Mouse (Mus musculus) gastrocnemius, postnatal 25 days (tissue): Measurements from ENCODE around the gene Kmt5a. TPM values are rescaled to one million over a fixed set of nuclear protein-coding genes. Genes with fewer than 3 reads are reported as not detected.
"Not testable (repeated sequence)": the region's sequence is repeated elsewhere in the genome, so short reads cannot be mapped to it uniquely, and the experiment has no call there.

Source experiments
- DNase-seq: peaks from one replicate; pipeline ENCODE4 v3.0.0; 2022
- total RNA-seq, 2 experiments: library from RNA; stranded (reverse); gene quantifications; 1 replicate in 1 of 2; 2 replicates in 1 of 2; pipeline ENCODE4 v1.2.3; 2021

The Kmt5a gene
- total RNA-seq, 2 experiments from 2014 or later: 107 to 134 TPM

DNA sequence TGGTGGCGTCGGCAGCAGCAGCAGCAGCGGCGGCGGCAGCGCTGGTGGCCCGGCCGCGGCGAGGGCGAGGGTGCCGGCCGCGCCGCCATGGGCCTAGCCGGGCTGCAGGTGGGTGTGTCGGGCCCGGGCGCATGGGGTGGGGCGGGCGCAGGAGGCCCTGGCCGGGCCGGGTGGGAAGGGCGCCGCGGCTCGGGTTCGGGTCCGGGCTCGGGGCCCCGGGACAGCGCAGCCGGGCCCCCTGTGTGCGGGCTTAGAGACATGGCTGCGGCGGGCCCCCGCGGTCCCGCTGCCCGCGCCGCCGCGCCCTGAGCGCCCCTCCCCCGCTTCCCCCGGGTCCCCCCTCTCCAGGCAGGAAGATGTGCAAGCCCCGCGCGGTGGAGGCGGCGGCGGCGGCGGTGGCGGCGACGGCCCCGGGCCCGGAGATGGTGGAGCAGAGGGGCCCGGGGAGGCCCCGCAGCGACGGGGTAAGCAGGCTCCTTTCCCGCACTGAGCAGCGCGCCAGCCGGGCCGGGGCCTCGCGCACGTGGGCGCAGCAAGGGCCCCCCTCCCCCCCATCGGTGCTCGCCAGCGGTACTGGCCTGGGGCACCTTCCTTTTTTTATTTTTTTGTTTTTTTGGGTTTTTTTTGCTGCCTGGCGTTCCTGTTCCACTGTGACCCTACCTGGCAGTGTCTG, 6.0 kb downstream of the Kmt5a start:
- DNase-seq: peak; percentile 57

DNA sequence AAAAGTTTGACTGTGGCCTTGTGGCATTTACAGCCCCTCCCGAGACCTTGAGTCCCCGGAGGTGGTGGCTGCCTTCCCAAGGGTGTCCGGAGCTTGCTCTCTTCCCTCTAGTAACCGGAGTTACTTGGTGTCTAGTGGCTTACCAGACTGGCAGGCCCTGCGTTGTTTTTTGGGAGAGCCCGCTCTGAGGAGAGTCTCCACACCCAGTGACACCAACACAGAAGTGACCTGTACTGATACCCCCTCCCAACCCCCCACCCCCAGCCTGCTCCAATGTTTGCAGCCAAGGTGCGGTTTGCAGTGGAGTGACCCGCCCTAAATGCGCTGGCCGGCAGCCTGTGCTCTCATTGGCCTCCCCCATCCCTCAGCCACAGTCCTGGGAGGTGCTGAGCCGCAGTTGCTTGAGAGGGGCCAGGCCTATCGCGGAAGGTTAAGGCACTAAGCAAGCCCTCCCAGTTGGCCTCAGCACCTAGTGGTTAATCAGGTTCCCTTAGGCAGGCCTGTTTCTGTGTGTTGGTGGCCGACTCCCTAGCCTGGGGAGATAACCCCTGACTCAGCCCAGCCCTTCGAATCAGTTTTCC, 6.7 kb downstream of the Kmt5a start:
- DNase-seq: peak; percentile 78

GRCm38 (mm10) chr5:124449494-124449893, 9.8 kb downstream of the Kmt5a start:
- DNase-seq: no peak

- DNase-seq: no peak
Observed at GRCm38 (mm10) chr5:124450051-124450450, 10.3 kb downstream of the Kmt5a start.

GRCm38 (mm10) chr5:124450641-124451340, 11.1 kb downstream of the Kmt5a start:
- no peak for DNase-seq

GRCm38 (mm10) chr5:124452494-124453228, 12.9 kb downstream of the Kmt5a start:
- DNase-seq: no peak

- no peak for DNase-seq
Observed at GRCm38 (mm10) chr5:124453339-124454081, 13.8 kb downstream of the Kmt5a start.

DNA sequence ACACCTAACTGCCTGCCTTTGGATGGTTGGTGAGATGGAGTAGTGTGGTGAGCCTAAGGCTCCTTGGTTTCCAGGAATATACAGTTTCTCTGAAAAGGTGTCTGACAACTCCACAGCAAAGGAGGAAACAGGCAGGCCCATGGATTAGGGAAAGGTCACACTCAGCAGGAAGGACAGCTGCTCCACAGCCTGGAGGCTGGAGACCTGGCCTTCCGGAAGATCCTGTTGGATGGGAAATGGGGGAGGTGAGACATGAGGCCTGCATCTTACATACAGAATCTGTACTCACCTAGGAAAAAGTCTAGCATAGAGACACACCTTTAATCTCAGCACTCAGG, 14.3 kb downstream of the Kmt5a start:
- no peak for DNase-seq

- DNase-seq: no peak
Observed at GRCm38 (mm10) chr5:124456762-124457161, 17.0 kb downstream of the Kmt5a start.

- not testable (repeated sequence) for DNase-seq
Observed at GRCm38 (mm10) chr5:124460922-124461321, 21.2 kb downstream of the Kmt5a start.

GRCm38 (mm10) chr5:124462297-124463025, 22.7 kb downstream of the Kmt5a start:
- DNase-seq: no peak

DNA sequence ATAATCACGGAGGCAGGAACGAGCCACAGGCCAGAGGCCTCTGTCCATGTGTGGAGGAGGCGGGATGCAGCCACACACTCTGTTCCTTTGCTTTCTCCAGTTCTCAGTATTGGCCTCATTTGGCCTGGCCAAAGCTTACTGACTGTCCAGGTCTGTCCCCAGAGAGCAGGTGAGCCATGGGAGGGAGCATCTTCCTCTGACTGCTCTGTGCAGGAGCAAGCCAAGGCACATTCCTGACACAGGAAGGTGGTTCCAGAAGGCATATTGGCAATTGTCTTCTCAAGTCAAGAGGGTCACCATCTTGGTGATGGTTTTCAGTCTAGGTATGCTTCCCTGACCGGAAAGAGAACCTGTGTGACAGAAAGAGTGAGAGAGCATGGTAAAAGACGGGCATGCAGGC, 23.7 kb downstream of the Kmt5a start:
- no peak for DNase-seq

DNA sequence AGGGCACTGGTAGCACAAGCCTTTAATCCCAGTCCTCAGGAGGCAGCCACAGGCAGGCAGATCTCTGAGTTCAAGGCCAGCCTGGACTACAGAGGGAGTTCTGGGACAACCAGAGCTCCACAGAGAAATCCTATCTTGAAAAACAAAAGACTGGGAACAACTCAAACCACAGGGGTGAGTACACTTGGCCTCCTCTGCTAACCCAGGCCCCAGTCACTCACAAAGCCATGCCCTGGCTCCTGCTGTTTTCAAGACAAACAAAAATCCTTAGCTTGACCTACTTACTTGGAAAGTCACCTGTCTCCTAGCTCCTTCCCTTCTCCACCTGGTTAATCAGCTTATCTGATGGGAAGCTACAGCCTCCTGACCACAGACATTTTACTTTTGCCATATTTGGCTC, 25.2 kb downstream of the Kmt5a start:
- DNase-seq: no peak

DNA sequence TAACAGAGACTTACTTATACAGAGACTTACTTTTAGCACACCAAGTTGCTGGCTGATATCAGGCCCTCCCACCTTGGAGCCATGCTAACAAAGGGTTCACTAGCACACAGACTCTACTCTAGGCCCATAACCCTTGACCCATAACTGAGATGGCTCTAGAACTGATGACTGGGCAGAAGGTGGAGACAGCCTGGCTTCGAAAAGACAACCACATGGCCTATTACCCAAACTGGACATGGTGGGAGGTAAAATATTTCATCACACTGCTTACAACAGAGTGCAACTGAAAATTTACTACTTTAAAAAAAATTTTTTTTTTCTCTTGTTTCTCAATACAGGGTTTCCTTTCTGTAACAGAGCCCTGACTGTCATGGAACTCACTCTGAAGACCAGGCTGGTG, 28.0 kb downstream of the Kmt5a start:
- DNase-seq: no peak

DNA sequence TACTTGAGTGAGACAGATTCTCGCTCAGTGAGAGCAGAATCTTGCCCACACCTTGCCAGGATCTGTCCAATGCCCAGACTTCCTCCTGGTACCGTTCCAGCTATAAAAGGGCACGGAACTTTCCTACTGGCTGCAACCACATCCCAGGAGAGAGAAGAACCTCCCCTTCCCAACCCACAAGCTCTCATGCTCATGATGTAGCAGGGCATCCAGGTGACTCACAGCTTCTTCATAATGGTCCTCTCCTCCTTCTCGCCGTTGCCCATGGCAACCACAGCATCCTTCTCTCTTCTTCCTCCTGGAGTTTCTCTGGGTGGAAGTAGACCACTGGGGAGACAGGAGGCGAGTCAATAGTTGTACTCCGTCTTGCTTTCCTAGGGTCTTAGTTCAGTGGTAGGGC, 28.6 kb downstream of the Kmt5a start:
- no peak for DNase-seq

DNA sequence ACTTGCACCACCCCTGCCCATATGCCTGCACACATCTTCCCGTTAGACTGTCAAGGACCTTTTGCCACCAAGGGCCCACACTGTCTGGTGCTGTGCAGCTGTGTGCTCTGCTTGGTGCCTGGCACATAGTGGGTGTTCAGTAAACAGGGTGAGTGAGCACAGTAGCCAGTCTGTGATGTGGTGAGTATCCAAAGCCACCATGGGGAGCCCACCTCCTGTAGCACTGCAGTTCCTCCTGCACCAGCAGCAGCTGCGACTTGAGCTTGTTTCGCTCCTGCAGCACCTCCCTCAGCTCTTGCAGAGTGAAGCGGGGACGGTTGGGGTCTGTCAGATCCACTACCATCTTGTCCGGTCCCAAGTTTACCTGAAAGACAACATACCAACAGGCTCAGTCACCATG, 29.8 kb downstream of the Kmt5a start:
- no peak for DNase-seq

- DNase-seq: no peak
Observed at GRCm38 (mm10) chr5:124470591-124471171, 31.0 kb downstream of the Kmt5a start.

DNA sequence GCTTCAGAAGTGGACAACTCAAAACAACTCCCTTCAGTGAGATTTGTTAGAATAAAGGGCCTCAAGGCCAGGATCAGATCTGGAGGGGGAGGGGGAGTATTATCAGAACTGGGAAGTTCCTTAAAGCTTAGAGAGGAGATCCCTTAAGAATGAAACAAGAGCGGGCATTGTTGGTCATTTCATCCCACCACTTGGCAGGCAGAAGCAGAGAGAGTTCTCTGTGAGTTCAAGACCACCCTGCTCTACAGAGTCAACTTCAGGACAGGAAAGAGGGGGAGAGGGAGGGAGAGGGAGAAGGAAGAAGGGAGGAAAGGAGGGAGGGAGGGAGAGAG, 39.1 kb downstream of the Kmt5a start:
- no peak for DNase-seq

- no peak for DNase-seq
Observed at GRCm38 (mm10) chr5:124480119-124480518, 40.4 kb downstream of the Kmt5a start.

GRCm38 (mm10) chr5:124481714-124482113, 42.0 kb downstream of the Kmt5a start:
- no peak for DNase-seq

DNA sequence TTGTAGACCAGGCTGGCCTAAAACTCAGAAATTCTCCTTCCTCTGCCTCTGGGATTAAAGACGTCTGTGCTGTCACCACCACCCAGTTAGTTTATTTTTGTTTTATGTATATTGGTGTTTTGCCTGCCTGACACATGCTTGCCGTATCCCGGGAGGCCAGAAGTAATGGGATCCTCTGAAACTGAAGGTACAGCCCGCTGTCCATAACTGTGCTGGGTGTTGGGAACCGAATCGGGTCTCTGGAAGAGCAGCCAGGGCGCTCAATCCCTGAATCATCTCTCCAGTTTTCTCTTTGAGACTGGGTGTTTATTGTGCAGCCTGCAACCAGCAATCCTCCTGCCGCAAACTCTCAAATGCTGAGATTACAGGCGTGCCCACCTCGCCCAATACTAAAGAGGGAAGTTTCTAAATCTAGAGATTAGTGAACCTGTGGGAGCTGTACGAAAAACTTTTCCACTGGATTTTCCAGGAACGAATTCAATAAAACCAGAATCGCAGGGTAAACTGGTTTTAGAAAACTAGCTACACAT, 42.8 kb downstream of the Kmt5a start:
- DNase-seq: peak; percentile 50
